Mouse (Mus musculus) midbrain, embryonic 12.5 days (tissue): ENCODE results near the gene 9130023H24Rik. TPM values are rescaled to one million over a fixed set of nuclear protein-coding genes. Genes with fewer than 3 reads are reported as not detected.

Source experiments
- ATAC-seq: fragments of 200-750 bp; cut with Nextera tagmentation; 2 replicates; pipeline ENCODE4 v1.8.0; 2017; ENCODE audit warnings: low read depth, moderate TSS enrichment, moderate library complexity; ENCODE audit not compliant: low FRiP score
- H3K27ac ChIP-seq: fragments of 300-500 bp; sonication (generic); replicated peaks from 2 replicates; pipeline ENCODE4 v1.5.1; 2016; ENCODE audit warnings: mild to moderate bottlenecking
- H3K27me3 ChIP-seq: fragments of 300-500 bp; sonication (generic); 2 replicates; pipeline ENCODE4 v1.6.1; 2016; ENCODE audit warnings: mild to moderate bottlenecking
- H3K36me3 ChIP-seq: fragments of 300-500 bp; sonication (generic); 2 replicates; pipeline ENCODE4 v1.6.1; 2016
- H3K4me1 ChIP-seq: fragments of 300-500 bp; sonication (generic); 2 replicates; pipeline ENCODE4 v1.6.1; 2016
- H3K4me2 ChIP-seq: fragments of 300-500 bp; sonication (generic); replicated peaks from 2 replicates; pipeline ENCODE4 v1.6.1; 2016; ENCODE audit warnings: mild to moderate bottlenecking, moderate library complexity
- H3K4me3 ChIP-seq: fragments of 300-500 bp; sonication (generic); 2 replicates; pipeline ENCODE4 v1.5.1; 2016; ENCODE audit warnings: mild to moderate bottlenecking
- H3K9ac ChIP-seq: fragments of 300-500 bp; sonication (generic); replicated peaks from 2 replicates; pipeline ENCODE4 v1.6.1; 2016; ENCODE audit warnings: mild to moderate bottlenecking, moderate library complexity
- H3K9me3 ChIP-seq: fragments of 300-500 bp; sonication (generic); 2 replicates; pipeline ENCODE4 v1.6.1; 2016; ENCODE audit warnings: mild to moderate bottlenecking
- WGBS: fragments of 180-500 bp; shearing (Covaris S2); methylation state at CpG from one replicate; pipeline ENCODE4 v1.1.7; 2016; 5-methylcytosine and 5-hydroxymethylcytosine counted together
- polyA plus RNA-seq: library from polyadenylated mRNA; unstranded; fragments of >200 nt; fragmentation: Nextera tagmentation; extraction: Ambion mirVana; gene quantifications from 2 replicates; pipeline ENCODE4 v1.2.1, GENCODE M21; 2016

9130023H24Rik gene
- 13.2 TPM in 2 replicates for polyA plus RNA-seq

- H3K9ac ChIP-seq, result peak within 1 kb of the TSS; percentile 63
- no peaks in the 10 kb centered on the region for H3K9me3 ChIP-seq
- H3K4me1 ChIP-seq, result peaks cover 21% of the 10 kb centered on the region
- H3K27ac ChIP-seq, result peak within 1 kb of the TSS; percentile 90
- no peaks in the 10 kb centered on the region for H3K27me3 ChIP-seq
- peaks cover 35% of the 10 kb centered on the region for H3K36me3 ChIP-seq
- H3K4me2 ChIP-seq, result peak within 1 kb of the TSS; percentile 85
- under 1% methylated on average over 71 of the region's 72 CpGs for WGBS
- H3K4me3 ChIP-seq, result peak within 1 kb of the TSS; percentile 61
- peak; percentile 90 for ATAC-seq
Observed at GRCm38 (mm10) chr7:128237927-128238778, at the start of gene 9130023H24Rik. Gene 9130023H24Rik, minus strand, starts transcription at chr7:128238031.

GRCm38 (mm10) chr7:128285060-128285459 lies 47.2 kb upstream of the 9130023H24Rik start:
- H3K36me3 ChIP-seq, result peaks cover 15% of the 10 kb centered on the region
- H3K27me3 ChIP-seq, result peaks cover 43% of the 10 kb centered on the region
- H3K9ac ChIP-seq, result no peak overlapping the region
- no peak overlapping the region for H3K27ac ChIP-seq
- no peak overlapping the region for H3K4me2 ChIP-seq
- H3K9me3 ChIP-seq, result no peaks in the 10 kb centered on the region
- peaks cover 18% of the 10 kb centered on the region for H3K4me1 ChIP-seq
- no peak for ATAC-seq
- H3K4me3 ChIP-seq, result no peak overlapping the region
- 92% methylated on average over 8 of the region's 8 CpGs for WGBS

GRCm38 (mm10) chr7:128284047-128284446 lies 46.2 kb upstream of the 9130023H24Rik start:
- no peak overlapping the region for H3K4me3 ChIP-seq
- H3K4me1 ChIP-seq, result peaks cover 17% of the 10 kb centered on the region
- H3K27ac ChIP-seq, result no peak overlapping the region
- peaks cover 15% of the 10 kb centered on the region for H3K36me3 ChIP-seq
- H3K4me2 ChIP-seq, result no peak overlapping the region
- H3K9me3 ChIP-seq, result no peaks in the 10 kb centered on the region
- H3K27me3 ChIP-seq, result peaks cover 52% of the 10 kb centered on the region
- no peak overlapping the region for H3K9ac ChIP-seq
- WGBS, result 61% methylated on average over 5 of the region's 5 CpGs
- no peak for ATAC-seq

GRCm38 (mm10) chr7:128282532-128283244 lies 44.9 kb upstream of the 9130023H24Rik start:
- Histone ChIP-seq H3K4me2 (no peak overlapping the region), H3K27ac (peak overlapping the region; percentile 56), H3K36me3 (peaks cover 19% of the 10 kb centered on the region), H3K4me1 (peaks cover 12% of the 10 kb centered on the region), H3K9ac (no peak overlapping the region), H3K9me3 (no peaks in the 10 kb centered on the region), H3K27me3 (peaks cover 56% of the 10 kb centered on the region), H3K4me3 (no peak overlapping the region)
- WGBS, result 11% methylated on average over 7 of the region's 7 CpGs
- ATAC-seq, result no peak

- H3K4me3 ChIP-seq, result no peak overlapping the region
- peaks cover 12% of the 10 kb centered on the region for H3K4me1 ChIP-seq
- 0 out of 2 replicates have a peak, but pooled peaks cover 13% of the 10 kb centered on the region for H3K36me3 ChIP-seq
- H3K27ac ChIP-seq, result no peak overlapping the region
- H3K9ac ChIP-seq, result no peak overlapping the region
- no peak overlapping the region for H3K4me2 ChIP-seq
- no peak for ATAC-seq
- 73% methylated on average over 11 of the region's 11 CpGs for WGBS
- peaks cover 52% of the 10 kb centered on the region for H3K27me3 ChIP-seq
- H3K9me3 ChIP-seq, result no peaks in the 10 kb centered on the region
Observed at GRCm38 (mm10) chr7:128281765-128282164, 43.9 kb upstream of the 9130023H24Rik start.

- H3K4me2 ChIP-seq, result no peak overlapping the region
Observed at GRCm38 (mm10) chr7:128279750-128280149, 41.9 kb upstream of the 9130023H24Rik start.

GRCm38 (mm10) chr7:128276051-128276450 lies 38.2 kb upstream of the 9130023H24Rik start:
- Histone ChIP-seq H3K4me1 (no peaks in the 10 kb centered on the region), H3K36me3 (peaks cover 57% of the 10 kb centered on the region), H3K9ac (no peak overlapping the region), H3K27ac (no peak overlapping the region), H3K9me3 (no peaks in the 10 kb centered on the region), H3K4me3 (no peak overlapping the region), H3K27me3 (peaks cover 32% of the 10 kb centered on the region), H3K4me2 (no peak overlapping the region)
- 94% methylated on average over 6 of the region's 6 CpGs for WGBS
- ATAC-seq, result no peak

More at GRCm38 (mm10) chr7:128279750-128280149, 41.9 kb upstream of the 9130023H24Rik start:
- no peak for ATAC-seq
- peaks cover 27% of the 10 kb centered on the region for H3K36me3 ChIP-seq
- H3K27ac ChIP-seq, result no peak overlapping the region
- peaks cover 37% of the 10 kb centered on the region for H3K27me3 ChIP-seq
- peaks cover 12% of the 10 kb centered on the region for H3K4me1 ChIP-seq
- no peak overlapping the region for H3K9ac ChIP-seq
- 82% methylated on average over 4 of the region's 4 CpGs for WGBS
- no peaks in the 10 kb centered on the region for H3K9me3 ChIP-seq
- H3K4me3 ChIP-seq, result no peak overlapping the region

- no peak overlapping the region for H3K9ac ChIP-seq
- no peak overlapping the region for H3K27ac ChIP-seq
- 0 out of 2 replicates have a peak, but pooled peaks cover under 1% of the 10 kb centered on the region for H3K27me3 ChIP-seq
- H3K9me3 ChIP-seq, result no peaks in the 10 kb centered on the region
- H3K4me3 ChIP-seq, result no peak overlapping the region
- 92% methylated on average over 9 of the region's 9 CpGs for WGBS
- no peak overlapping the region for H3K4me2 ChIP-seq
- no peaks in the 10 kb centered on the region for H3K4me1 ChIP-seq
- H3K36me3 ChIP-seq, result peaks cover 53% of the 10 kb centered on the region
- ATAC-seq, result no peak
Observed at GRCm38 (mm10) chr7:128271496-128271895, 33.7 kb upstream of the 9130023H24Rik start.

- Histone ChIP-seq H3K4me3 (no peak overlapping the region), H3K9me3 (no peaks in the 10 kb centered on the region), H3K4me1 (no peaks in the 10 kb centered on the region), H3K9ac (no peak overlapping the region), H3K27ac (no peak overlapping the region), H3K36me3 (peaks cover 43% of the 10 kb centered on the region), H3K4me2 (no peak overlapping the region), H3K27me3 (no peaks in the 10 kb centered on the region)
- ATAC-seq, result no peak
- 67% methylated on average over 13 of the region's 13 CpGs for WGBS
Observed at GRCm38 (mm10) chr7:128270431-128270850, 32.6 kb upstream of the 9130023H24Rik start.

- Histone ChIP-seq H3K27me3 (no peaks in the 10 kb centered on the region), H3K36me3 (peaks cover 22% of the 10 kb centered on the region), H3K4me2 (no peak overlapping the region), H3K4me3 (no peak overlapping the region), H3K27ac (no peak overlapping the region), H3K4me1 (no peaks in the 10 kb centered on the region), H3K9me3 (no peaks in the 10 kb centered on the region), H3K9ac (no peak overlapping the region)
- 91% methylated on average over 7 of the region's 7 CpGs for WGBS
- no peak for ATAC-seq
Observed at GRCm38 (mm10) chr7:128267813-128268212, 30.0 kb upstream of the 9130023H24Rik start.

- no peak overlapping the region for H3K4me2 ChIP-seq
- WGBS, result 65% methylated on average over 13 of the region's 13 CpGs
- peaks cover 18% of the 10 kb centered on the region for H3K36me3 ChIP-seq
- no peak overlapping the region for H3K4me3 ChIP-seq
- ATAC-seq, result no peak
- H3K9me3 ChIP-seq, result no peaks in the 10 kb centered on the region
- no peak overlapping the region for H3K9ac ChIP-seq
- H3K27me3 ChIP-seq, result no peaks in the 10 kb centered on the region
- no peak overlapping the region for H3K27ac ChIP-seq
- H3K4me1 ChIP-seq, result no peaks in the 10 kb centered on the region
Observed at GRCm38 (mm10) chr7:128267391-128267790, 29.6 kb upstream of the 9130023H24Rik start.

GRCm38 (mm10) chr7:128266056-128266455 lies 28.2 kb upstream of the 9130023H24Rik start:
- no peaks in the 10 kb centered on the region for H3K4me1 ChIP-seq
- no peak overlapping the region for H3K27ac ChIP-seq
- peaks cover 7% of the 10 kb centered on the region; the same call in 1 of the 2 replicates for H3K36me3 ChIP-seq
- no peak for ATAC-seq
- no peak overlapping the region for H3K4me2 ChIP-seq
- WGBS, result 79% methylated on average over 5 of the region's 5 CpGs
- no peaks in the 10 kb centered on the region for H3K9me3 ChIP-seq
- H3K4me3 ChIP-seq, result no peak overlapping the region
- no peaks in the 10 kb centered on the region for H3K27me3 ChIP-seq
- no peak overlapping the region for H3K9ac ChIP-seq
